Comparison of ENCODE assay signal across 9 mouse cellular contexts in genomic region chr5:92897766-92898745, GRCm38 (mm10).
A peak's percentile ranks its signal among the peaks of the same experiment; 100 is the strongest.
DNase-seq lines count a peak whose midpoint lies in the region; ATAC-seq and TF ChIP-seq lines count a peak whose summit lies in the region.
"Had no signal": no experiment of that assay in that cellular context is flagged by ENCODE, and none has a peak within 500 bp of the region (broad histone marks: within the 10 kb centered on the region; RNA-seq: fewer than 3 reads in every experiment).

No protein-coding gene starts in this region.

- peaks cover 55% of the 10 kb centered on the region for H3K4me1 ChIP-seq in E14TG2a.4 (replicated peaks; ENCODE audit: low read depth, low read length)
- H3K4me1 ChIP-seq in forebrain, embryonic 15.5 days: peaks cover 24% of the 10 kb centered on the region
- H3K4me1 ChIP-seq in liver, postnatal 0 days (ENCODE audit: insufficient read depth): no peaks in the 10 kb centered on the region; the same call in 1 of the 2 replicates
- H3K4me1 ChIP-seq in neural tube, embryonic 15.5 days: peaks cover 28% of the 10 kb centered on the region

- no peaks in the 10 kb centered on the region for H3K36me3 ChIP-seq in E14TG2a.4 (ENCODE audit: insufficient read depth, low read length)
- no peaks in the 10 kb centered on the region for H3K36me3 ChIP-seq in forebrain, embryonic 15.5 days
- H3K36me3 ChIP-seq in liver, postnatal 0 days (replicated peaks; ENCODE audit: insufficient read depth, low read length): no peaks in the 10 kb centered on the region
- H3K36me3 ChIP-seq in neural tube, embryonic 15.5 days: no peaks in the 10 kb centered on the region

- peak overlapping the region; percentile 91 for H3K4me3 ChIP-seq in E14TG2a.4 (replicated peaks; ENCODE audit: low read length)
- H3K4me3 ChIP-seq in forebrain, embryonic 15.5 days: peak overlapping the region; percentile 71
- peak overlapping the region; percentile 53 for H3K4me3 ChIP-seq in liver, postnatal 0 days (ENCODE audit: low read depth, low read length)
- H3K4me3 ChIP-seq in neural tube, embryonic 15.5 days (replicated peaks): peak overlapping the region; percentile 64

- peak; percentile 26 for DNase-seq in cerebellum, adult 11 months
- DNase-seq in heart, postnatal 25 days (ENCODE audit: low spot score): peak; percentile 49
- peak; percentile 34 to 42 for DNase-seq in layer of hippocampus, adult 18-20 months (ENCODE audit: low spot score in 2 of 2)
- peak; percentile 82 for DNase-seq in liver, postnatal 0 days
- DNase-seq in thymus, adult 18-20 months: peak; percentile 11 to 29

- peak overlapping the region; percentile 93 for H3K4me2 ChIP-seq in forebrain, embryonic 15.5 days (replicated peaks)
- H3K4me2 ChIP-seq in liver, postnatal 0 days (ENCODE audit: low read depth, low read length): peak overlapping the region; percentile 78
- peak overlapping the region; percentile 98 for H3K4me2 ChIP-seq in neural tube, embryonic 15.5 days

- peak overlapping the region; percentile 60 for H3K27ac ChIP-seq in forebrain, embryonic 15.5 days (replicated peaks)
- no peak overlapping the region for H3K27ac ChIP-seq in liver, postnatal 0 days (ENCODE audit: low read depth)
- H3K27ac ChIP-seq in neural tube, embryonic 15.5 days (replicated peaks): peak overlapping the region; percentile 67

- no peaks in the 10 kb centered on the region for H3K27me3 ChIP-seq in E14TG2a.4 (ENCODE audit: insufficient read depth, low read length)
- H3K27me3 ChIP-seq in forebrain, embryonic 15.5 days: no peaks in the 10 kb centered on the region
- H3K27me3 ChIP-seq in liver, postnatal 0 days (ENCODE audit: insufficient read depth, low read length): peaks cover 4% of the 10 kb centered on the region; the same call in 1 of the 2 replicates
- no peaks in the 10 kb centered on the region for H3K27me3 ChIP-seq in neural tube, embryonic 15.5 days (replicated peaks)
- H3K27me3 ChIP-seq: CH12.LX had no signal

- intact Hi-C loops in heart, postnatal 25 days (cut with DNase I): loop anchor here (5.0 kb wide), 1 partner anchor 54 kb away; no protein-coding TSS in a partner anchor

- no peaks in the 10 kb centered on the region for H3K9me3 ChIP-seq in E14TG2a.4 (ENCODE audit: low read length)
- H3K9me3 ChIP-seq in forebrain, embryonic 15.5 days: no peaks in the 10 kb centered on the region
- H3K9me3 ChIP-seq in liver, postnatal 0 days (ENCODE audit: low read length): no peaks in the 10 kb centered on the region
- no peaks in the 10 kb centered on the region for H3K9me3 ChIP-seq in neural tube, embryonic 15.5 days (replicated peaks)

- TF ChIP-seq EP300 in liver, postnatal 0 days (IDR thresholded peaks at IDR 0.05; ENCODE audit: low read depth): no peak

- ATAC-seq in forebrain, embryonic 15.5 days (replicated peaks): peak; percentile 96
- ATAC-seq in liver, postnatal 0 days: peak; percentile 92
- ATAC-seq in neural tube, embryonic 15.5 days (ENCODE audit: low FRiP score): peak; percentile 94

- WGBS in forebrain, embryonic 15.5 days: under 1% methylated on average over 96 of the region's 96 CpGs
- under 1% methylated on average over 85 of the region's 96 CpGs for WGBS in liver, postnatal 0 days (ENCODE audit: insufficient replicate concordance)
- under 1% methylated on average over 90 of the region's 96 CpGs for WGBS in neural tube, embryonic 15.5 days

- peak overlapping the region; percentile 63 for H3K9ac ChIP-seq in forebrain, embryonic 15.5 days (replicated peaks)
- 0 out of 2 replicates have a peak overlapping the region, but pooled peaks have one; percentile 36 for H3K9ac ChIP-seq in liver, postnatal 0 days (replicated peaks)
- peak overlapping the region; percentile 63 for H3K9ac ChIP-seq in neural tube, embryonic 15.5 days (replicated peaks)

- TF ChIP-seq CTCF in E14TG2a.4 (conservative IDR thresholded peaks at IDR 0.05; ENCODE audit: low read length): no peak
- no peak for TF ChIP-seq CTCF in liver, postnatal 0 days (IDR thresholded peaks at IDR 0.05; ENCODE audit: low read depth)

Comparison
In these comparisons a context has a peak if more than half of its experiments do, and no peak if none do; other contexts are left out.
1. DNase-seq: peak in every context shown above with its lines; median percentile 82 in liver, postnatal 0 days; 49 in heart, postnatal 25 days; 38 in layer of hippocampus, adult 18-20 months; 26 in cerebellum, adult 11 months; 20 in thymus, adult 18-20 months.